Mouse (Mus musculus) lung, embryonic 16.5 days (tissue): ENCODE measurements around the gene Adgrg2. TPM values are rescaled to one million over a fixed set of nuclear protein-coding genes. Genes with fewer than 3 reads are reported as not detected.

ENCODE experiments used
- ATAC-seq: fragments of 200-750 bp; cut with Nextera tagmentation; 2 replicates; pipeline ENCODE4 v1.8.0; 2017; ENCODE audit warnings: low read depth, mild to moderate bottlenecking, moderate library complexity
- H3K27ac ChIP-seq: fragments of 300-500 bp; sonication (generic); 2 replicates; pipeline ENCODE4 v1.5.1; 2014; ENCODE audit warnings: mild to moderate bottlenecking, control low read depth, low read length
- H3K27me3 ChIP-seq: fragments of 300-500 bp; sonication (generic); 2 replicates; pipeline ENCODE4 v1.6.1; 2014; ENCODE audit warnings: low read depth, low read length, mixed read lengths; ENCODE audit not compliant: control insufficient read depth, insufficient read depth
- H3K36me3 ChIP-seq: fragments of 300-500 bp; sonication (generic); 2 replicates; pipeline ENCODE4 v1.6.1; 2014; ENCODE audit warnings: low read length; ENCODE audit not compliant: control insufficient read depth, insufficient read depth
- H3K4me1 ChIP-seq: fragments of 300-500 bp; sonication (generic); replicated peaks from 2 replicates; pipeline ENCODE4 v1.6.1; 2014; ENCODE audit warnings: low read length, mixed read lengths; ENCODE audit not compliant: control insufficient read depth, insufficient read depth
- H3K4me2 ChIP-seq: fragments of 300-500 bp; sonication (generic); 2 replicates; pipeline ENCODE4 v1.6.1; 2014; ENCODE audit warnings: low read depth, low read length, control low read depth
- H3K4me3 ChIP-seq: fragments of 300-500 bp; sonication (generic); 2 replicates; pipeline ENCODE4 v1.5.1; 2014; ENCODE audit warnings: mild to moderate bottlenecking, low read length, control low read depth
- H3K9ac ChIP-seq: fragments of 300-500 bp; sonication (generic); 2 replicates; pipeline ENCODE4 v1.6.1; 2014; ENCODE audit warnings: low read length, control low read depth
- H3K9me3 ChIP-seq: fragments of 300-500 bp; sonication (generic); 2 replicates; pipeline ENCODE4 v1.6.1; 2016; ENCODE audit warnings: low read length; ENCODE audit not compliant: control insufficient read depth
- WGBS: fragments of 180-500 bp; shearing (Covaris S2); extraction: QIAGEN DNeasy Blood & Tissue Kit; methylation state at CpG from one replicate; pipeline ENCODE4 v1.1.7; 2014; 5-methylcytosine and 5-hydroxymethylcytosine counted together
- polyA plus RNA-seq: library from polyadenylated mRNA; unstranded; fragments of >200 nt; fragmentation: Nextera tagmentation; extraction: Ambion mirVana; gene quantifications from 2 replicates; pipeline ENCODE4 v1.2.1, GENCODE M21; 2015

Gene Adgrg2
- 5.8 and 7.5 TPM in 2 replicates for polyA plus RNA-seq

- no peaks in the 10 kb centered on the region for H3K4me1 ChIP-seq
- peak within 1 kb of the TSS; percentile 74 for H3K4me2 ChIP-seq
- H3K9me3 ChIP-seq = no peaks in the 10 kb centered on the region
- H3K36me3 ChIP-seq = no peaks in the 10 kb centered on the region
- peaks cover 11% of the 10 kb centered on the region for H3K27me3 ChIP-seq
- peak within 1 kb of the TSS; percentile 53 for H3K4me3 ChIP-seq
- peak; percentile 82 for ATAC-seq
- H3K9ac ChIP-seq = peak within 1 kb of the TSS; percentile 57
- 15% methylated on average over 32 of the region's 42 CpGs for WGBS
- H3K27ac ChIP-seq = no peak within 1 kb of the TSS
These were observed at the start of gene Adgrg2 for GRCm38 (mm10) chrX:160390464-160390956. Adgrg2 (plus strand) TSS chrX:160390690.

DNA sequence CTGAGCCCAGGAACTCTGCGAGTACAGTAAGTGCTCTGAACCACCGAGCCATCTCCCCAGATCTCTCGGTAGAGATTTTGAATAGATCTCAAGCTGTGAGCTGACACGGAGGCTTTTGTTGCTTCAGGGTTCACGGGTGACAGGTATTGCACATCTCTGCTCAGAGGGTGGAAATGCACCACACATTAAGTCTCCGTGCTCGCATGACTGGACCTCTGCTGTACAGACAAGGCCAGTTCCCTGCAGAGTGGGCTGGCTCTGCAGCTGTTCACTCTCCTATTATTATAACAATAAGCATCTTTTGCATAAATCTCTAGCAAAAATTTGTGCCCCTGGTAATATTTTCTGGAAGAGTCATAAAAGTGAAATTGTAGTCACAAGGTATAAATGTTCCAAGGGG is 39.5 kb upstream of the Adgrg2 start:
- ATAC-seq = no peak
- H3K4me3 ChIP-seq = no peak overlapping the region
- no peak overlapping the region for H3K27ac ChIP-seq
- WGBS = 76% methylated on average over 7 of the region's 7 CpGs
- H3K27me3 ChIP-seq = no peaks in the 10 kb centered on the region
- H3K9me3 ChIP-seq = no peaks in the 10 kb centered on the region
- H3K36me3 ChIP-seq = no peaks in the 10 kb centered on the region
- H3K9ac ChIP-seq = no peak overlapping the region
- no peaks in the 10 kb centered on the region for H3K4me1 ChIP-seq
- no peak overlapping the region for H3K4me2 ChIP-seq

- WGBS = 10% methylated on average over 1 of the region's 1 CpGs
- H3K27ac ChIP-seq = no peak overlapping the region
- H3K9me3 ChIP-seq = no peaks in the 10 kb centered on the region
- H3K36me3 ChIP-seq = no peaks in the 10 kb centered on the region
- H3K27me3 ChIP-seq = no peaks in the 10 kb centered on the region
- no peak overlapping the region for H3K4me3 ChIP-seq
- H3K9ac ChIP-seq = no peak overlapping the region
- no peaks in the 10 kb centered on the region for H3K4me1 ChIP-seq
- ATAC-seq = no peak
- no peak overlapping the region for H3K4me2 ChIP-seq
These were observed 38.4 kb upstream of the Adgrg2 start for GRCm38 (mm10) chrX:160351967-160352677.

DNA sequence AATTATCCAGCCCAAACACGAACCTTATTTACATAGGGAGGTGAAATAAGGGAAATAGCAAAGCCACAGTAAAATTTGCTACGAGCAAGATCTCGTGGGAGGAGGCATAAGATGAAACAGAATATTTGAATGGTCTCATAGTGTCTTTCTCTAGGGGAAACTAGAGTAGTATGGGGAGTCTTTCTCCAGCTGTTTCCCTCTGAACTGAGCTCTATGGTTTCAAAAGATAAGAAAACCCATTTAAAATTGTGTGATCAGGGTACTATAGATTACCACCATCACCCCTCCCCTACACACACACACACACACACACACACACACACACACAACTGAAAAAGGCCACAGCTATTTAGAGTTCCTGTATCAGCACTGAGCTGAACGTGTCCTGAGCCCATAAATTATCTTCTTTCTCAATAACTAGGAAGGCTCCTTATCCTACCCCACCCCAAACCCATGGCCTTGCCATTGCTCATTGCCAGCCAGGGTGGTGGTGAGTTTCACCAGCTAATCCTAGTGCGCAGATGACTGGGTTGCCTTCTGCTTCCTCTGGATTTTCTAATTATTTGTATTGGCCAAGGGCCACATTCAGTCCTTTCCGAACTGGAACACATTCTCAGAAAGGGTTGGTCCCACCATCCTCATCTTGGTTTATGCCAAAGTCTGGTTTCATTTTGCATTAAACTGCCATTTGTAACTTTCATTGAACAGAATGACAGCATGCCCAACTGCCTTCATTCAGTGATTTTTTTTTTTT is 5.6 kb upstream of the Adgrg2 start:
- Histone ChIP-seq H3K27me3 (peaks cover 2% of the 10 kb centered on the region), H3K4me2 (no peak overlapping the region), H3K4me3 (no peak overlapping the region), H3K36me3 (no peaks in the 10 kb centered on the region), H3K4me1 (no peaks in the 10 kb centered on the region), H3K9ac (no peak overlapping the region), H3K9me3 (no peaks in the 10 kb centered on the region), H3K27ac (no peak overlapping the region)
- WGBS = 66% methylated on average over 6 of the region's 6 CpGs
- no peak for ATAC-seq

DNA sequence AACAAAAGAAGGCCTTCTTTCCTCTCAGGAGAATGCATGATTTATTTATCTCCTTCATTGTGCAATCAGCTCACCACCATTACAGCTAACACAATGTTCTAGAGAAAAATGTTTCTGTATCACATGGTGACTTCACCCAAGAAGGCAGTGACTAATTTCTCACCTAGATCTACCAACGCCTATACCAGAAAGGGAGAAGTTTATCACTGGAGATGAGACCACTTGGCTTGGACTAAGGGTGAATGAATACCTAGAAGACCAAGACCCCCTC is 5.1 kb upstream of the Adgrg2 start:
- H3K4me1 ChIP-seq = no peaks in the 10 kb centered on the region
- H3K27me3 ChIP-seq = peaks cover 2% of the 10 kb centered on the region
- H3K36me3 ChIP-seq = no peaks in the 10 kb centered on the region
- H3K27ac ChIP-seq = no peak overlapping the region
- ATAC-seq = no peak
- H3K9ac ChIP-seq = no peak overlapping the region
- 57% methylated on average over 1 of the region's 1 CpGs for WGBS
- no peak overlapping the region for H3K4me2 ChIP-seq
- no peak overlapping the region for H3K4me3 ChIP-seq
- H3K9me3 ChIP-seq = no peaks in the 10 kb centered on the region

GRCm38 (mm10) chrX:160412930-160413453 is 22.5 kb downstream of the Adgrg2 start:
- ATAC-seq = no peak
- no peak overlapping the region for H3K4me2 ChIP-seq
- H3K36me3 ChIP-seq = no peaks in the 10 kb centered on the region
- no peak overlapping the region for H3K4me3 ChIP-seq
- WGBS = 77% methylated on average over 4 of the region's 4 CpGs
- no peak overlapping the region for H3K27ac ChIP-seq
- peaks cover under 1% of the 10 kb centered on the region; the same call in 1 of the 2 replicates for H3K27me3 ChIP-seq
- no peak overlapping the region for H3K9ac ChIP-seq
- no peaks in the 10 kb centered on the region for H3K4me1 ChIP-seq
- no peaks in the 10 kb centered on the region for H3K9me3 ChIP-seq

- H3K9ac ChIP-seq = no peak overlapping the region
- 53% methylated on average over 7 of the region's 7 CpGs for WGBS
These were observed 23.4 kb downstream of the Adgrg2 start for GRCm38 (mm10) chrX:160413881-160414395.

GRCm38 (mm10) chrX:160418397-160418796 is 27.9 kb downstream of the Adgrg2 start:
- WGBS = 56% methylated on average over 7 of the region's 7 CpGs
- no peak overlapping the region for H3K9ac ChIP-seq
- no peak overlapping the region for H3K4me2 ChIP-seq
- no peaks in the 10 kb centered on the region for H3K9me3 ChIP-seq
- ATAC-seq = peak; percentile 92
- no peak overlapping the region for H3K4me3 ChIP-seq
- H3K36me3 ChIP-seq = no peaks in the 10 kb centered on the region
- no peaks in the 10 kb centered on the region for H3K4me1 ChIP-seq
- peaks cover 2% of the 10 kb centered on the region; the same call in 1 of the 2 replicates for H3K27me3 ChIP-seq
- H3K27ac ChIP-seq = no peak overlapping the region

More at GRCm38 (mm10) chrX:160413881-160414395, 23.4 kb downstream of the Adgrg2 start:
- H3K27me3 ChIP-seq = peaks cover 2% of the 10 kb centered on the region; the same call in 1 of the 2 replicates
- H3K4me3 ChIP-seq = no peak overlapping the region
- ATAC-seq = no peak
- no peak overlapping the region for H3K4me2 ChIP-seq
- no peak overlapping the region for H3K27ac ChIP-seq
- no peaks in the 10 kb centered on the region for H3K4me1 ChIP-seq
- H3K9me3 ChIP-seq = no peaks in the 10 kb centered on the region
- no peaks in the 10 kb centered on the region for H3K36me3 ChIP-seq

- Histone ChIP-seq H3K9me3 (no peaks in the 10 kb centered on the region), H3K27me3 (no peaks in the 10 kb centered on the region), H3K27ac (no peak overlapping the region), H3K9ac (no peak overlapping the region), H3K36me3 (no peaks in the 10 kb centered on the region), H3K4me3 (no peak overlapping the region), H3K4me1 (no peaks in the 10 kb centered on the region), H3K4me2 (no peak overlapping the region)
- WGBS = 71% methylated on average over 1 of the region's 1 CpGs
- peak; percentile 69 for ATAC-seq
These were observed 33.2 kb downstream of the Adgrg2 start for GRCm38 (mm10) chrX:160423737-160424136.
